Mouse (Mus musculus): ENCODE measurements around the gene Gm4216. TPM values are rescaled to one million over a fixed set of nuclear protein-coding genes. Genes with fewer than 3 reads are reported as not detected.
"Not testable (repeated sequence)": the region's sequence is repeated elsewhere in the genome, so short reads cannot be mapped to it uniquely, and the experiment has no call there.

Gm4216 gene
- not detected for total RNA-seq (2022)

DNA sequence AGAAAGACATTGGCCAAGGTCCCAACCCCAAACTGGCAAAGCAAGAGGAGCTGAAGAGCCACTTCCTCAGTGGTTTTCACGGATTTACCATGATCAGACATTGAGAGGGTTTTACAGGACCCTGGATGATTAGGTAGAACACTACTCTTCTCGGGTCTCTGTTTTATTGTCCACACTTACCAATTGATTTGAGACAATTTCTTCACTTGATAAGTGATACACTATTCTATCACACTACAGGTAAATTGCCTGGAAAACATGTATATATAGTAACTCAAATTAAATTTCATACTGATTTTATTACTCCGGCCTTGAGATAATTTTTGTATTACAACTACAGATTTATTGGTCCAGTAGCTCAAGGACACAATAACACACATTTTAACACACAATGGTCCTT is at the start of gene Gm4216:
Gene Gm4216, minus strand, starts transcription at position 101 of the 400 bp plus-strand sequence.
- DNase-seq = not testable (repeated sequence)

DNA sequence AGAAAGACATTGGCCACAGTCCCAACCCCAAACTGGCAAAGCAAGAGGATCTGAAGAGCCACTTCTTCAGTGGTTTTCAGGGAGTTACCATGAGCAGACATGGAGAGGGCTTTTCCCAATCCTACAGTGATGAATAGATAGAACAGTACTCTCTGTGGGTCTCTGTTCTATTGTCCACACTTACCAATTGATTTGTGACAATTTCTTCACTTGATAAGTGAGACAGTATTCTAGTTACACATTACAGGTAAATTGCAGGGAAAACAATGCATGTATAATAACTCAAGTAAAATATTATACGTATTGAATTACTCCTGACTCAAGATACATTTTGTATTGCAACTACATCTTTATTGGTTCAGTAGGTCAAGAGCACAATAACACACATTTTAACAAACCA is 47.6 kb upstream of the Gm4216 start, which contains the start of gene Gm8720:
Gene Gm8720, minus strand, starts transcription at position 101 of the 400 bp plus-strand sequence.
- DNase-seq = not testable (repeated sequence)

DNA sequence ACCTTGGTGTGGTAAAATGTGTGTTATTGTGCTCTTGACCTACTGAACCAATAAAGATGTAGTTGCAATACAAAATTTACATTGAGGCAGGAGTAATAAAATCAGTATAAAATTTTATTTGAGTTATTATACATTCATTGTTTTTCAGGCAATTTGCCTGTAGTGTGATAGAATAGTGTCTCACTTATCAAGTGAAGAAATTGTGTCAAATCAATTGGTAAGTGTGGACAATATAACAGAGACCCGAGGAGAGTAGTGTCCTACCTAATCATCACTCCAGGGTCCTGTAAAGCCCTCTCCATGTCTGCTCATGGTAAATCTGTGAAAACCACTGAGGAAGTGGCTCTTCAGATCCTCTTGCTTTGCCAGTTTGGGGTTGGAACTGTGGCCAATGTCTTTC is 35.5 kb upstream of the Gm4216 start, which contains the start of gene Vmn1r163:
Gene Vmn1r163, plus strand, starts transcription at position 301 of the 400 bp plus-strand sequence.
- DNase-seq = not testable (repeated sequence)

DNA sequence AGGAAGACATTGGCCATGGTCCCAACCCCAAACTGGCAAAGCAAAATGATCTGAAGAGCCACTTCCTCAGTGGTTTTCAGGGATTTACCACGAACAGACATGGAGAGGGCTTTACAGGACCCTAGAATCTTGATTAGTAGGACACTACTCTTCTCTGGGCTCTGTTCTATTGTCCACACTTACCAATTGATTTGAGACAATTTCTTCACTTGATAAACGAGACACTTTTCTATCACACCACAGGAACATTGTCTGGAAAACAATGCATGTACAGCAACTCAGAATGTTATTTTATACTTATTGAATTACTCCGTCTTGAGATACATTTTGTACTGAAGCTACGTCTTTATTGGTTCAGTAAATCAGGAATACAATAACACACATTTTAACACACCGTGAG is 35.1 kb downstream of the Gm4216 start, which contains the start of gene Gm4214:
Gene Gm4214, minus strand, starts transcription at position 101 of the 400 bp plus-strand sequence.
- DNase-seq = not testable (repeated sequence)

Other genes with a start within 250 kb of the Gm4216 start
- gene Vmn1r158, start 229.1 kb downstream of the Gm4216 start, total RNA-seq (2022) = not detected
- not detected for gene Vmn1r159, start 176.3 kb downstream of the Gm4216 start, total RNA-seq (2022)
- gene Vmn1r160, start 148.7 kb downstream of the Gm4216 start, total RNA-seq (2022) = not detected
- not detected for gene Gm4214, start 35.2 kb downstream of the Gm4216 start, total RNA-seq (2022)
- gene Vmn1r163, start 35.6 kb upstream of the Gm4216 start, total RNA-seq (2022) = not detected
- not detected for gene Gm8720, start 47.5 kb upstream of the Gm4216 start, total RNA-seq (2022)
- not detected for gene Gm10662, start 124.6 kb upstream of the Gm4216 start, total RNA-seq (2022)
- gene Vmn1r165, start 197.4 kb upstream of the Gm4216 start, total RNA-seq (2022) = not detected
- not detected for gene Vmn1r166, start 231.8 kb upstream of the Gm4216 start, total RNA-seq (2022)

Measured in adrenal gland, adult 8-10 months (tissue).